Mouse (Mus musculus): ENCODE data around the gene Dus4l.
"Not testable (repeated sequence)": the region's sequence is repeated elsewhere in the genome, so short reads cannot be mapped to it uniquely, and the experiment has no call there.

Gene Dus4l

GRCm38 (mm10) chr12:31654197-31654964 lies at the start of gene Dus4l, which contains the start of gene Cog5:
Gene Dus4l (minus strand): TSS chr12:31654826.
Gene Cog5 (plus strand): TSS chr12:31654869.
- peak; percentile 99 for DNase-seq (ENCODE audit: extremely low spot score, low spot score)

- DNase-seq (ENCODE audit: extremely low spot score, low spot score) = no peak
Measured at GRCm38 (mm10) chr12:31703904-31704303, 49.3 kb upstream of the Dus4l start.

- no peak for DNase-seq (ENCODE audit: extremely low spot score, low spot score)
Measured at GRCm38 (mm10) chr12:31701411-31701810, 46.8 kb upstream of the Dus4l start.

GRCm38 (mm10) chr12:31700623-31701347 lies 46.2 kb upstream of the Dus4l start:
- DNase-seq (ENCODE audit: extremely low spot score, low spot score) = no peak

GRCm38 (mm10) chr12:31693278-31693677 lies 38.7 kb upstream of the Dus4l start:
- DNase-seq (ENCODE audit: extremely low spot score, low spot score) = no peak

GRCm38 (mm10) chr12:31686679-31687078 lies 32.1 kb upstream of the Dus4l start:
- no peak for DNase-seq (ENCODE audit: extremely low spot score, low spot score)

GRCm38 (mm10) chr12:31667187-31667586 lies 12.6 kb upstream of the Dus4l start:
- no peak for DNase-seq (ENCODE audit: extremely low spot score, low spot score)

- DNase-seq (ENCODE audit: extremely low spot score, low spot score) = no peak
Measured at GRCm38 (mm10) chr12:31665999-31666398, 11.4 kb upstream of the Dus4l start.

- DNase-seq (ENCODE audit: extremely low spot score, low spot score) = no peak
Measured at GRCm38 (mm10) chr12:31656841-31657240, 2.2 kb upstream of the Dus4l start.

GRCm38 (mm10) chr12:31654965-31655477 lies 395 bp upstream of the Dus4l start:
- no peak for DNase-seq (ENCODE audit: extremely low spot score, low spot score)

- DNase-seq (ENCODE audit: extremely low spot score, low spot score) = no peak
Measured at GRCm38 (mm10) chr12:31653611-31654010, 1.0 kb downstream of the Dus4l start.

- no peak for DNase-seq (ENCODE audit: extremely low spot score, low spot score)
Measured at GRCm38 (mm10) chr12:31635240-31635607, 19.4 kb downstream of the Dus4l start.

GRCm38 (mm10) chr12:31634343-31635239 lies 20.0 kb downstream of the Dus4l start, which contains the start of gene Bcap29:
Gene Bcap29 (minus strand): TSS chr12:31634658.
- DNase-seq (ENCODE audit: extremely low spot score, low spot score) = peak; percentile 74

- no peak for DNase-seq (ENCODE audit: extremely low spot score, low spot score)
Measured at GRCm38 (mm10) chr12:31633970-31634342, 20.7 kb downstream of the Dus4l start.

- DNase-seq (ENCODE audit: extremely low spot score, low spot score) = not testable (repeated sequence)
Measured at GRCm38 (mm10) chr12:31628396-31628795, 26.2 kb downstream of the Dus4l start.

GRCm38 (mm10) chr12:31625016-31625415 lies 29.6 kb downstream of the Dus4l start:
- no peak for DNase-seq (ENCODE audit: extremely low spot score, low spot score)

GRCm38 (mm10) chr12:31620106-31620505 lies 34.5 kb downstream of the Dus4l start:
- no peak for DNase-seq (ENCODE audit: extremely low spot score, low spot score)

- no peak for DNase-seq (ENCODE audit: extremely low spot score, low spot score)
Measured at GRCm38 (mm10) chr12:31613353-31613752, 41.3 kb downstream of the Dus4l start.

- DNase-seq (ENCODE audit: extremely low spot score, low spot score) = no peak
Measured at GRCm38 (mm10) chr12:31608138-31608537, 46.5 kb downstream of the Dus4l start.

GRCm38 (mm10) chr12:31604894-31605293 lies 49.7 kb downstream of the Dus4l start:
- no peak for DNase-seq (ENCODE audit: extremely low spot score, low spot score)

GRCm38 (mm10) chr12:31603586-31603985 lies 51.0 kb downstream of the Dus4l start:
- DNase-seq (ENCODE audit: extremely low spot score, low spot score) = no peak
